Mouse (Mus musculus) C2C12 (cell line): ENCODE measurements at regions not wholly inside any gene's neighbourhood (a gene's known extent, or its start where the extent isn't known, plus 50 kb on each side); places are given as distances from the start of the nearest gene placed in this dataset.

Experiments used
- CTCF ChIP-seq: IDR thresholded peaks from one replicate; pipeline ENCODE4 v1.5.1; 2011; ENCODE audit not compliant: control insufficient read depth, insufficient read depth, insufficient read length
- MAX ChIP-seq: IDR thresholded peaks from one replicate; pipeline ENCODE4 v1.6.1; 2011; ENCODE audit warnings: mild to moderate bottlenecking, control low read depth

GRCm38 (mm10) chr15:88214286-88214685 lies 385.8 kb upstream of the Zdhhc25 start:
- TF ChIP-seq CTCF (no peak), MAX (no peak)
